Mouse (Mus musculus): ENCODE data around the gene Khnyn. TPM values are rescaled to one million over a fixed set of nuclear protein-coding genes. Genes with fewer than 3 reads are reported as not detected.

Gene Khnyn
- total RNA-seq, 4 experiments from 2014 or later, result 13.4 to 14.0 (median 13.7) TPM

DNA sequence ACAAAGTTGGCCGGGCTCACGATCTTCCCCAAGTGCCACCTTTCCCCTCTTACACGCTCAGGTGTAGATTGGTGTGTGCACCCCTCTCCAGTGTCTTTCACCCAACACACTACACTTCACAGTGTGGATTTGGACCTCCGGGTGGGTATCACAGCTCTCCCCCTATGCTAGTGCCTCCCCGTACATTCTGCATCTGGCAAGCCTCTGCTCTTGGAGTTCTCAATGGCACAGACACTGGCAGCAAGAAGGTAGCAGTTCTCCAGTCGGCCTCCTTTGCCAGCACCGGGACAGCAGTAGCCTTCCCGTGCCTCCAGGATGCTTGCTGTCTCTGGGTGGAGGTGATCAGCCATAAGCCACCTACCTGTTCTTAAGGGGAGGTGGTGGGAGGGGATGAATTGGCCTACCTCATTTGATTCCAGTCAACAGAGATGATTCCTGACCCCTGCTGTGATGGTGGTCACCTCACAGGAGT, 11.5 kb upstream of the Khnyn start:
- no peak for DNase-seq (ENCODE audit: low spot score in 2 of 2)

- peak in 1 of 2 experiments; percentile 70 for DNase-seq (ENCODE audit: low spot score in 2 of 2)
These were observed 10.7 kb upstream of the Khnyn start for GRCm38 (mm10) chr14:55873714-55874683.

- no peak for DNase-seq (ENCODE audit: low spot score in 2 of 2)
These were observed 7.1 kb upstream of the Khnyn start for GRCm38 (mm10) chr14:55877469-55878315.

GRCm38 (mm10) chr14:55878316-55878940, 6.3 kb upstream of the Khnyn start:
- DNase-seq (ENCODE audit: low spot score in 2 of 2), result no peak

GRCm38 (mm10) chr14:55879623-55880022, 5.1 kb upstream of the Khnyn start:
- peak; percentile 62 to 79 for DNase-seq (ENCODE audit: low spot score in 2 of 2)

DNA sequence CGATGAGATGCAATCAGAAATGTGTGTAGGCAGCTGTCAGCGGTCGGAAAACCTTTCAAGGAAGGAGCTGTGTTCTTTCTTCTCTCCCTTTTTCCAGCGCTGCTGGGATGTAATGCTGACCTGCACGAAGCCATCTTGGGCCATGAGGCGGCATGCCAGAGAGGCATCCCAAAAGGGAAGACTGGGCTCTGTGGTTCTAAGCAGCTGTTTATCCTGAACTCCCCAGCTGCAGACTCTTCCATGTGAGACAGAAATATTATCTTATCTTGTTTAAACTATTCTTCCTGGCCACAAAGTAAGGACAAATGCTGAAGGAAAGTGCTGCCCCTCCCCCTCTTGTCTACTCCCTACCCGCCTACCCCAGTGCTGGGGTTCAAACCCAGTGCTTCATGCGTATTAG, 3.8 kb upstream of the Khnyn start:
- no peak for DNase-seq (ENCODE audit: low spot score in 2 of 2)

DNA sequence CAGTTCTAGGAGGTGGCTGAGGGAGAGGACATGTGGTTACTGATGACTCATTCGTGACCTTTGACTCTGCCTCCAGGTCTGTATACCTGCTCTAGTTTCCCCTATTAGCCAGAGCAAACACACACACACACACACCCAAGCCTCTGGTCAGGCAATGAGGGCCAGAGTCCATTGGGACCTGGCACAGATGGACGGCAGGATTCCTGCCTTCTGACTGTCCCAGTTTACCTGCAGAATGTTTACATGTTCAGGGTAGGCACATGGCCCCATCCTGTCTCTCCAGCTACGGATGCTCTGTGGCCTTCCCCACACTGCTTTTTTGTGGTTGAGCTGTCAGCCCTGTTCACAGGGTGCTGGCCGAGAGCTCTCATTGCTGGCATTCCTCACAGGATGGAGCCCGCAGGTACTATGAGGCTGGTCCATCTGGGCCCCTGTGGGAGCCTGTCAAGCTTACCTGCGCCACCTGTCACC, 2.5 kb upstream of the Khnyn start:
- DNase-seq (ENCODE audit: low spot score in 2 of 2), result no peak

- no peak for DNase-seq (ENCODE audit: low spot score in 2 of 2)
These were observed 1.5 kb upstream of the Khnyn start for GRCm38 (mm10) chr14:55883149-55883661.

- DNase-seq (ENCODE audit: low spot score in 2 of 2), result no peak
These were observed 1.1 kb upstream of the Khnyn start for GRCm38 (mm10) chr14:55883663-55884062.

GRCm38 (mm10) chr14:55884166-55884565, 581 bp upstream of the Khnyn start, which contains the start of gene Cbln3:
Gene Cbln3, minus strand, starts transcription at chr14:55884392.
- no peak for DNase-seq (ENCODE audit: low spot score in 2 of 2)

DNA sequence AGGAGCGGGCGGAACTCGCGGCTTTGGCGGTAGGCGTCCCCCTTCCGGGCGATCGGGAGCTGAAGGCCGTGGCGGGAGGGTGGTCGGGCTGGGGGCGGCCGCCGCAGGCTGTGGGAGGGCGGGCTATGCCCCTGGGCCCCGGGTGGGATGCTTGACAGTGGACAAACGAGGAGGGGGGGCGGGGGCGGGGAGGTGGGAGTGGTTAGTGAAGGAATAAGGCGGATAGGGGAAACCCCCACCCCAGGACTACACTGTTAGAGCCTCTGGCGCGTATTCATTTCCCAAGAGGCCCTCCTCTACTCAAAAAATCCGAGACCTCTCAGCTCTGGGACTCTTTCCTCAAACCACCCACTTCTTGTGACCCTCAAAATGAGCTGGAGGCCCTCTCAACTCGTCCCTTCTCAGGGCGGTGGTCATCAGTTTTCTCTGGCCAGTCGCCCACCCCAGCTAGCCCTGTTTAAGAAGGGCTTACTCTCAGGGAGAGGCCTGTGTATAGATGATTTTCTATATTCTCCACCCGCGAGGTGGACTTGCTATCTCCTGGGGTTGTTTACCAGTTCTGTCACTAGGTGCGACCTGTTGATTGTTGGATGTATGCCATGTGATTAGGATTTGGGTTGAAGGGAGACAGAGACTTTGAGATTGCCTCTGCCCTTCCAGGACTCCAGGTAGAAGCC, 505 bp downstream of the Khnyn start:
- no peak for DNase-seq (ENCODE audit: low spot score in 2 of 2)

GRCm38 (mm10) chr14:55885791-55886271, 1.1 kb downstream of the Khnyn start:
- no peak for DNase-seq (ENCODE audit: low spot score in 2 of 2)

- no peak for DNase-seq (ENCODE audit: low spot score in 2 of 2)
These were observed 2.0 kb downstream of the Khnyn start for GRCm38 (mm10) chr14:55886571-55887382.

DNA sequence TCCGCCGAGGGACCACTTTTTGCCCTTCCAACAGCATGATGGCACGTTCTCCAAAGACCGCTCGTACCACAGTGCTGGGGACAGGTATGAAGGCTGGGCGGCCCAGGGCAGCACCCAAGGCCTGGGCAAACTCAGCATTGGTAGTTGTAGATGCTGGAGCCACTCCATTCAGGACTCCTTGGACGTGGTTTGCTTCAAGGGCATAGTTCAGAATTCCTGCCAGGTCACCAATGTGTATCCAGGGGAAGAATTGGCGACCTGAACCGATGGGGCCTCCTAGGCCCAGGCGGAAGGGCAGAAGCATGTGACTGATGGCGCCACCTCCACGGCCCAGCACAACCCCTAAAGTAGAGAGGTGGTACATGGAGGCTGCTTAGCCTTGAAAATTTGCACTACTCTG, 12.9 kb downstream of the Khnyn start:
- no peak for DNase-seq (ENCODE audit: low spot score in 2 of 2)

DNA sequence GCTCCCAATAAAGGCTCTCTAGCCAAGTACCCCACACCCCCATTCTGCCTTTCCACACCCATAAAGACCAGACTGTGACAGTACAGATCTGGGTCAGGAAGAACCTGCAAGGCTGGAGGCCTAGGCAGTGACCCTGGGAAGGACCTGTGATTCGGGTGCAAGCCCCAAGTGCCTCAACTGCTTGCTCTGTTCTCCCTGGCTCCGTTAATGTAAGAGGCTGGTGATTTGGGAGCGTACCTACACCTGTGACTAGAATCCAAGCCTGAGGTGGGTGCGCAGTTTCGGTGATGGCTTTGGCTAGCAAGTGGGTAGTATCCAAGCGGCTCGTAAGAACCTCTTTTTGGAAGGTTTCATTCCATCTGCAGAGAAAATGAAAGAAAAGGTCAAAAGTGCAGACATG, 14.2 kb downstream of the Khnyn start:
- DNase-seq (ENCODE audit: low spot score in 2 of 2), result no peak

DNA sequence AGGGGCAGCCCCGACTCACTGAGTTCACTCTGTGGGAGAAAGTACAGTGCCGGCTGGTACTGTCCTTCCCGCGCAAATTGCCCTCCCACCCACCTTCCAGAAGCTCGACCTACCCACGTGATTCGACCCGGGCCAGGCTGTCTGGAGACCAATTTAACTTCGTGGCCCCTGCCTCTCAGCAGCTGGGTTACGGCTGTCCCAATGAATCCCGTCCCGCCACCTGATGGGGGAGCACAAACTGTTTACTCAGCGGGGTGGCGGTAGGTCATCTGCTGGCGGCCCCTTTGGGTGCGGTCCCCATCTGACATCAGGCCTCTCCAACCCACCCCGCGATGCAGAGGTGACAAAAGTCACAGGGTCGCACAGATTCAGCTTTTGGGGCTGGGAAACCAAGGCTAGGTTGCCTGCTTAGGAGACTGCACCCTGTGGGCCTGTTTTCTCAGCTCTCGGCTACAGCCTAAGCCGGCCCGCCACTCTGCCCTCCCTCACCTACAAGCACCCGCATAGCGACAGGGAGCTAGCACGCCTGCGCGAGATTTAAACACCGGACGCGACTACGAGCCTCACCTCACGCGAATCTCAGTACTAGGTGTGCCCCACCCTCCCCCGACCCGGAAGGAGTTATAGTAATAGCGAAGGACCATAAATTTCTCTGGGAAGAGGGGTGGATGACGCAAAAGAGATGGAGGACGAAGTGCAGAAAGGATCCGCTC, 15.1 kb downstream of the Khnyn start, which contains the start of gene Sdr39u1:
TSS of gene Sdr39u1 (minus strand) at position 593 of the 713 bp plus-strand sequence.
- DNase-seq (ENCODE audit: low spot score in 2 of 2), result peak; percentile 83 to 87

DNA sequence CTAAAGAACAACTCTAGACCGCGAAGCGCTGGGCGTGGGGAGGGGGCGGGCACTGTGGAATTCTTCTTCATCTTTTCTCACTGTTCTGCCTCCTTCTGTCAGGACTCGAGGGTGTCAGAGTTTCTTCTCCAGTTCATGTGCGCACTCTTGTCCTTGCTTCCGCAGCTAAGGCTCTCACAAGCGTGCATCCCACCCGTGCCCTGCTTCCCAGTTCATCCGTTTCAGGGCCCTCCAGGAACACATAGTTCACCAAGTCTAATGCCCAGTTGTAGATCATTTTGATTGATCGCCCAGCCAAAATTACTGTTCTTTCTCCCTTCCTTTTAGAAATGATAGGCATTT, 15.6 kb downstream of the Khnyn start:
- DNase-seq (ENCODE audit: low spot score in 2 of 2), result no peak

- no peak for DNase-seq (ENCODE audit: low spot score in 2 of 2)
These were observed 20.8 kb downstream of the Khnyn start for GRCm38 (mm10) chr14:55905518-55905917.

GRCm38 (mm10) chr14:55913406-55913805, 28.7 kb downstream of the Khnyn start:
- no peak for DNase-seq (ENCODE audit: low spot score in 2 of 2)
